Mouse (Mus musculus): ENCODE measurements around the gene Prpf4b.
"Not testable (repeated sequence)": the region's sequence is repeated elsewhere in the genome, so short reads cannot be mapped to it uniquely, and the experiment has no call there.

Prpf4b gene

DNA sequence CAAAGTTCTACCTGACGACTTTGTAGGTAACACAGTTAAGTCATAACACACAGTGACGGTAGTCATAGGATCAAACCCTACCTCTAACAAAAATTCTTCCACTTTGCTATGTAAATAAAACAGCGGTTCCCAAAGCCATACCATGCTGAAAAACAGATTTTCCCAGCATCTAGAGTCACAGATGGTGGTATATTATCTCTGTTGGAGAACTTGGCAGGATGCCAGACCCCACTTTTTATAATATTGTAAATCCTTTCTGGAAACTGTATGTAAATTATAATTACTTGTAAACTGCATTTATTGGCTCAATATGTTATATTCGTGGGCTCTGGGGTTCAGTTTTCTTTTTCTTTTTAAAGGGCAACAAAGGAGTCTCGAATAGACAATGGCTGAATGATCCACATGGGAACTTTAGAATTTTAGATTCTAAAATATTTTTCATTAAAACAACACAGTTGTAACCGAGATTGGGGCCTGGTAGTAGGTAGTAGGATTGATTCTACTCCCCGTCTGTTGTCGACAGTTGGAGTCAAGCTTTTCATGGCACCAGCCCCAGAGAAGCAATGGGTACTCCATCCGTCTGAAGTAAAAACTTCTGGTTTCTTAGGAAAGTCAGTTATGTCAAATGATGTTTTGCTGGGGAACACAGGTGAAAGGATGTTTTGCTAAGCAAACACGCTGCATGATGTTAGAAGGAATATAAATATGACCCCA is 60.0 kb downstream of the Prpf4b start:
- DNase-seq (ENCODE audit: low spot score) = no peak

DNA sequence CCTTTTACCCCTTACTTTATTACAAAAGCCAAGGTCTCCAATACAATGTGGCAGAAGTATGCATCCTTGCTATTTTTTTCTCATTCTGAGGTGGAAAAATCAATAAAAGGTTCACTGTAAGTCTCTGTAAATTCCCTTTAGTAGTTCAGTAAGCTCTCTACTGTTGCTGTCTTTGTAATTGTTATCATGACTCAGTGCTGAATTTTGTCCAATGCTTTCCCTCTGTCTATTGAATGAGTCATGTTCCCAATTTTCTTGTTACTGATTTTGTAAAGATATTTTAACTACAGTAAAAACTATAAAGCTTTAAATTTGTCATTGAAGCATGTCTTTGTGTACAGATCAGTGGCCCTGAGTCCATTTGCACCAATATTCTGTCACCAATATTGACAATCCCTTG is 67.3 kb downstream of the Prpf4b start:
- DNase-seq (ENCODE audit: low spot score) = no peak

DNA sequence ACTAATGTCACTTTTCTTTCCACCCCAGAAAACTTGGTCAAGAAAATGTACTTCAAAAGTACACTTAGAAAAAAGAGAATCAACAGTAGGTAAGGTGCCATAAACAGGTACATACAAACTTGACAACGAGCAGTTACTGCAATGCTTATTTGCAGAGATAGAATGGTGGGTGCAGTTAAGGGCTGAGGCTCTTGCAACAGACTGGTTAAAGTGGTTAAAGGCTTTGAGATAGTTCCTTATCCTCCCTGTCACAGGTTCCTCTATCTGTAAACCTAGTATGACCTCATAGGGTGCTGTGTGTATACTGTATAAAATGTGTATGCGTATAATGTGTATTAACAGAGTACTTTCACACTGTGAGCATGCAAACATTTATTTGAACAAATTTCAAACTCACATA is 76.3 kb downstream of the Prpf4b start:
- not testable (repeated sequence) for DNase-seq (ENCODE audit: low spot score)

All from layer of hippocampus, adult 9-10 months (tissue).